Mouse (Mus musculus) cerebellum, postnatal 10 days (tissue): ENCODE measurements around the gene Snx33.
"Not testable (repeated sequence)": the region's sequence is repeated elsewhere in the genome, so short reads cannot be mapped to it uniquely, and the experiment has no call there.

Experiments
- DNase-seq, 2 experiments: peaks; one replicate each; pipeline ENCODE4 v3.0.0; 2021; ENCODE audit warnings: mixed read lengths in 2 of 2

Gene Snx33

GRCm38 (mm10) chr9:56928041-56928811, at the start of gene Snx33:
Gene Snx33 (minus strand): TSS chr9:56928371.
- DNase-seq, result peak; percentile 94 to 96

- DNase-seq, result no peak
Observed at GRCm38 (mm10) chr9:56975199-56975598, 47.0 kb upstream of the Snx33 start.

- DNase-seq, result no peak
Observed at GRCm38 (mm10) chr9:56973960-56974524, 45.9 kb upstream of the Snx33 start.

GRCm38 (mm10) chr9:56970158-56970557, 42.0 kb upstream of the Snx33 start:
- no peak for DNase-seq

- no peak for DNase-seq
Observed at GRCm38 (mm10) chr9:56961591-56961990, 33.4 kb upstream of the Snx33 start.

- no peak for DNase-seq
Observed at GRCm38 (mm10) chr9:56958689-56959088, 30.5 kb upstream of the Snx33 start.

GRCm38 (mm10) chr9:56956966-56957675, 28.9 kb upstream of the Snx33 start:
- DNase-seq, result no peak

GRCm38 (mm10) chr9:56953562-56953961, 25.4 kb upstream of the Snx33 start:
- no peak for DNase-seq

GRCm38 (mm10) chr9:56950414-56951400, 22.5 kb upstream of the Snx33 start, which contains the start of gene Snupn:
Gene Snupn (plus strand): TSS chr9:56950878.
- peak; percentile 97 to 98 for DNase-seq

- DNase-seq, result peak; percentile 16 to 31
Observed at GRCm38 (mm10) chr9:56949767-56950166, 21.6 kb upstream of the Snx33 start.

GRCm38 (mm10) chr9:56948699-56949098, 20.5 kb upstream of the Snx33 start:
- DNase-seq, result not testable (repeated sequence)

GRCm38 (mm10) chr9:56947481-56947880, 19.3 kb upstream of the Snx33 start:
- peak; percentile 75 to 78 for DNase-seq

- DNase-seq, result peak in 1 of 2 experiments; percentile 25
Observed at GRCm38 (mm10) chr9:56938374-56938773, 10.2 kb upstream of the Snx33 start.

- DNase-seq, result peak; percentile 94 to 96
Observed at GRCm38 (mm10) chr9:56937223-56938160, 9.3 kb upstream of the Snx33 start, which contains the start of gene Imp3. Gene Imp3 (plus strand): TSS chr9:56937475.

GRCm38 (mm10) chr9:56936861-56937222, 8.7 kb upstream of the Snx33 start:
- no peak for DNase-seq

- DNase-seq, result no peak
Observed at GRCm38 (mm10) chr9:56930556-56930955, 2.4 kb upstream of the Snx33 start.

GRCm38 (mm10) chr9:56929496-56929895, 1.3 kb upstream of the Snx33 start:
- no peak for DNase-seq

GRCm38 (mm10) chr9:56927191-56928012, 769 bp downstream of the Snx33 start:
- peak; percentile 39 to 47 for DNase-seq

GRCm38 (mm10) chr9:56926387-56926786, 1.8 kb downstream of the Snx33 start:
- no peak for DNase-seq

GRCm38 (mm10) chr9:56926025-56926360, 2.2 kb downstream of the Snx33 start:
- DNase-seq, result no peak
